Mouse (Mus musculus) frontal cortex, postnatal 10 days (tissue): ENCODE data around the gene Edar.
A peak's percentile ranks its signal among the peaks of the same experiment; 100 is the strongest.
"Not testable (repeated sequence)": the region's sequence is repeated elsewhere in the genome, so short reads cannot be mapped to it uniquely, and the experiment has no call there.

Experiments
- DNase-seq, 2 experiments: peaks; one replicate each; pipeline ENCODE4 v3.0.0; 2022; ENCODE audit warnings: low spot score in 2 of 2, mixed read lengths in 1 of 2

Gene Edar

GRCm38 (mm10) chr10:58675533-58675932 is at the start of gene Edar:
Edar (minus strand) TSS chr10:58675654.
- peak in 1 of 2 experiments; percentile 71 for DNase-seq

- not testable (repeated sequence) for DNase-seq
Measured at GRCm38 (mm10) chr10:58718110-58718509, 42.7 kb upstream of the Edar start, which contains the start of gene Gm17542. Gm17542 (minus strand) TSS chr10:58718210.

- no peak for DNase-seq
Measured at GRCm38 (mm10) chr10:58714789-58715148, 39.3 kb upstream of the Edar start.

GRCm38 (mm10) chr10:58713855-58714788 is 38.7 kb upstream of the Edar start:
- DNase-seq = no peak

- no peak for DNase-seq
Measured at GRCm38 (mm10) chr10:58713225-58713624, 37.8 kb upstream of the Edar start.

- no peak for DNase-seq
Measured at GRCm38 (mm10) chr10:58709021-58709420, 33.6 kb upstream of the Edar start.

GRCm38 (mm10) chr10:58700578-58700977 is 25.1 kb upstream of the Edar start:
- no peak for DNase-seq

- DNase-seq = no peak
Measured at GRCm38 (mm10) chr10:58700160-58700559, 24.7 kb upstream of the Edar start.

GRCm38 (mm10) chr10:58698955-58699354 is 23.5 kb upstream of the Edar start:
- no peak for DNase-seq

GRCm38 (mm10) chr10:58691051-58691450 is 15.6 kb upstream of the Edar start:
- DNase-seq = no peak

- no peak for DNase-seq
Measured at GRCm38 (mm10) chr10:58679298-58679697, 3.8 kb upstream of the Edar start.

- peak; percentile 36 to 73 for DNase-seq
Measured at GRCm38 (mm10) chr10:58673278-58674061, 2.0 kb downstream of the Edar start.

GRCm38 (mm10) chr10:58672557-58673277 is 2.7 kb downstream of the Edar start:
- DNase-seq = no peak

- no peak for DNase-seq
Measured at GRCm38 (mm10) chr10:58663868-58664267, 11.6 kb downstream of the Edar start.

GRCm38 (mm10) chr10:58663417-58663816 is 12.0 kb downstream of the Edar start:
- DNase-seq = peak in 1 of 2 experiments; percentile 31

GRCm38 (mm10) chr10:58659268-58659986 is 16.0 kb downstream of the Edar start:
- DNase-seq = no peak

- no peak for DNase-seq
Measured at GRCm38 (mm10) chr10:58657731-58658130, 17.7 kb downstream of the Edar start.

GRCm38 (mm10) chr10:58653679-58654078 is 21.8 kb downstream of the Edar start:
- DNase-seq = no peak

- DNase-seq = no peak
Measured at GRCm38 (mm10) chr10:58652418-58653394, 22.7 kb downstream of the Edar start.

- DNase-seq = no peak
Measured at GRCm38 (mm10) chr10:58652045-58652417, 23.4 kb downstream of the Edar start.
